Mouse (Mus musculus): ENCODE measurements around the gene Chst10. TPM values are rescaled to one million over a fixed set of nuclear protein-coding genes. Genes with fewer than 3 reads are reported as not detected.

Gene Chst10
- polyA plus RNA-seq, 1 experiment: 1.1 TPM

GRCm38 (mm10) chr1:38873911-38874310 is 24.1 kb downstream of the Chst10 start:
- no peaks in the 10 kb centered on the region for H3K36me3 ChIP-seq (replicated peaks; ENCODE audit: low read length)

DNA sequence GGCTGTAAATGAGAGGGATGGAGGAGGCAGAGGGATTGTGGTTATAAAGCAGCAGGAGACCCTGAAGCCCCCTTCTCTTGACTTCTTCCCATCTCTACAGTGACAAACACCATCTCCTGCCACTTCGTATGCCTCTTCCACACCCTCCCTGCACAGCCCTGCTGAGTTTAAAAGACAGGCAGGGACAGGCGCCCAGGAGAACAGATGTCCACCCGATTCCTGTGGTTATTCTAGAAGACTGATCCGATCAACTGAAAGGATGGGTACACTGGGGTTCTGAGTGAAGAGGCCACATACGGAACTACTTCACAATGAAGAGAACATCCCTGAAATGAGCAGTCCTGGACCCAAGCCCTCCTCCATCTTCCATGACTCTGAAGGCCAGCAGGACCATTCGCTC is 26.1 kb downstream of the Chst10 start:
- H3K4me1 ChIP-seq: no peaks in the 10 kb centered on the region
- H3K27me3 ChIP-seq (replicated peaks): peaks cover 30% of the 10 kb centered on the region
- TF ChIP-seq FLI1 (IDR thresholded peaks at IDR 0.05; ENCODE audit: low read length) (no peak), GATA1 (IDR thresholded peaks at IDR 0.05; ENCODE audit: borderline replicate concordance, low read length) (no peak)
- no peaks in the 10 kb centered on the region for H3K9me3 ChIP-seq
- H3K4me3 ChIP-seq (replicated peaks): no peak overlapping the region
- no peaks in the 10 kb centered on the region for H3K36me3 ChIP-seq (replicated peaks; ENCODE audit: low read length)

More at GRCm38 (mm10) chr1:38873911-38874310, 24.1 kb downstream of the Chst10 start:
- Histone ChIP-seq H3K27me3 (replicated peaks) (peaks cover 30% of the 10 kb centered on the region), H3K9me3 (no peaks in the 10 kb centered on the region), H3K4me3 (replicated peaks) (no peak overlapping the region), H3K4me1 (no peaks in the 10 kb centered on the region)
- no peak for TF ChIP-seq FLI1 (IDR thresholded peaks at IDR 0.05; ENCODE audit: low read length)
- TF ChIP-seq GATA1 (IDR thresholded peaks at IDR 0.05; ENCODE audit: borderline replicate concordance, low read length): no peak

DNA sequence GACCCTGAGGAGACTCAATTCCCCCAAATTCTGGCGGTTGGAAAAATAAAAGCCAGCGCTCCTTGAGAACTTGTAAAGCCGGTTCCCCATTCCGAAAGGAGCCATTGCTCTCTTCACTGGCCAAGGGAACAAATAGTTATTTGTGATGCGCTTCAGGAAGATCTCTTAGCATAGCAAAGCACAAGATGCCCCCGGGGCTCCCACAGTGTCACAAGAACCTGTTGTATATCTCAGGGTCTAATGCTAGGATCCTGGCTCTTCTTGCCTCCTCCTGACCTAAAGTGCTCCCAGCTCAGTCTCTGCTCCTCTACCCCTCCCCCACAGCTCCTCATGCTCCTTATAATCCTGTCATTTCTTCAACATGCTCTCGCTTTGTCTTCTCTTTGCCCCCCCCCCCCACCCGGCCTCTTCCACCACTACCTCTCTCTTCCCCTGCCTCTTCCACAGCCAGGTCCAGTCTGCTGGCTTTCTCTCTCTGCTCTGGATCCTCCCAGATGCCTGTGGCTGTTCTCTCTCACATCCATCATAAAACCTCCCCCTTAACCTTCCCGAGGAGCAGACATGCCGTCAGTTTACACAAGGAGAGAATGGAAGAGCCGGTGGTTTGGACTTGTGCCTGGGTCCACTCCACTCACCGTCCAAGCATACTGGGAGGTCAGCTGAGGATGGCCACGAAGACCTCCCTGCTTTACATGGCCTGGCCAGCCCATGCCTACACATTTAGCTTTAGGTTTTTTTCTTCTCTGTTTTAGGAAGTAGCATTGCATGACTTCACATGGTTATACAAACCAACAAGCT is 28.4 kb downstream of the Chst10 start:
- TF ChIP-seq FLI1 (IDR thresholded peaks at IDR 0.05; ENCODE audit: low read length) (no peak), GATA1 (IDR thresholded peaks at IDR 0.05; ENCODE audit: borderline replicate concordance, low read length) (no peak)
- Histone ChIP-seq H3K4me3 (replicated peaks) (no peak overlapping the region), H3K27me3 (replicated peaks) (peaks cover 26% of the 10 kb centered on the region), H3K36me3 (replicated peaks; ENCODE audit: low read length) (no peaks in the 10 kb centered on the region), H3K4me1 (no peaks in the 10 kb centered on the region), H3K9me3 (no peaks in the 10 kb centered on the region)

DNA sequence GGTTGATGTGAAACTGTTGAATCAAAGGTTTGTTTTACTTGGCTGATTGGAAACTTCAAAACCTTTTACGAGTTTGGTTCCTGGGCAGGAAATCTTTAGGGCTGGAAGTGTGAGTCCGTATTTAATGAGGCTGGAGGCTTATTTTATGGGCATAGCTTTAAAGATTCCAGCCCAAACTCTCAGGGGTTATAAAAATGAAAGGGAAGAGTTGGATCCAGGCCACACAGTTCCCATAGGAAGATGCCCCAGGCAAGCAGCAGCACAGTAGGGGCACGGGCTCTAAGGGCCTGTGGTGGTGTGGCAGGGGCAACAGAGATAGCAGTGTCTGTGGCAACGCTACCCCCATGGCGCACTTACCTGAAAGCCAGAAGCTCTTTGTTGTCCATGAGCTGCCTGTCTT is 31.7 kb downstream of the Chst10 start:
- Histone ChIP-seq H3K36me3 (replicated peaks; ENCODE audit: low read length) (no peaks in the 10 kb centered on the region), H3K4me3 (replicated peaks) (no peak overlapping the region), H3K27me3 (replicated peaks) (peaks cover 19% of the 10 kb centered on the region), H3K4me1 (no peaks in the 10 kb centered on the region), H3K9me3 (no peaks in the 10 kb centered on the region)
- TF ChIP-seq FLI1 (IDR thresholded peaks at IDR 0.05; ENCODE audit: low read length): no peak
- TF ChIP-seq GATA1 (IDR thresholded peaks at IDR 0.05; ENCODE audit: borderline replicate concordance, low read length): no peak

- no peak overlapping the region for H3K4me3 ChIP-seq (replicated peaks)
- no peaks in the 10 kb centered on the region for H3K4me1 ChIP-seq
- no peaks in the 10 kb centered on the region for H3K9me3 ChIP-seq
- no peak for TF ChIP-seq FLI1 (IDR thresholded peaks at IDR 0.05; ENCODE audit: low read length)
- no peak for TF ChIP-seq GATA1 (IDR thresholded peaks at IDR 0.05; ENCODE audit: borderline replicate concordance, low read length)
- H3K36me3 ChIP-seq (replicated peaks; ENCODE audit: low read length): no peaks in the 10 kb centered on the region
- peaks cover 15% of the 10 kb centered on the region for H3K27me3 ChIP-seq (replicated peaks)
Measured at GRCm38 (mm10) chr1:38864341-38864740, 33.6 kb downstream of the Chst10 start.

DNA sequence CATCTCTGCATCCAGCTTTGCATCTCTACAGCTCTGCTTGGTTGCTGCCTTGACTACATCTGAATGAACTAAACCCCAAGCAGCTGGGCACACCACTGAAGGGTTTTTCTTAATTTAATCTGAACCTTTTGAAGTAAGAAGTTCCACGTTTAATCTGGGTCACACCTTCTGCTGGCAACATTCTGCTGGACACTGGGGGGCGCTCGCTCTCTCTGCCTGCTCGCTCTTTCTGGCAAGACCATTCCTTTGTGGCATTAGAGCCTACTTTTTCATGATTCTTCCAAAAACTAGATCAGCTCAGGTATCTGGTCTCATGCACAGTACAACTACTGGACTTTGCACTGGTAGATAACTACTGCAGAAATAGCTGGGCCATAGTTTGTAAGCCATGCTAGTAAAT is 35.7 kb downstream of the Chst10 start:
- Histone ChIP-seq H3K4me3 (replicated peaks) (no peak overlapping the region), H3K4me1 (no peaks in the 10 kb centered on the region), H3K27me3 (replicated peaks) (peaks cover 13% of the 10 kb centered on the region), H3K9me3 (no peaks in the 10 kb centered on the region), H3K36me3 (replicated peaks; ENCODE audit: low read length) (no peaks in the 10 kb centered on the region)
- no peak for TF ChIP-seq FLI1 (IDR thresholded peaks at IDR 0.05; ENCODE audit: low read length)
- no peak for TF ChIP-seq GATA1 (IDR thresholded peaks at IDR 0.05; ENCODE audit: borderline replicate concordance, low read length)

- TF ChIP-seq FLI1 (IDR thresholded peaks at IDR 0.05; ENCODE audit: low read length) (no peak), GATA1 (IDR thresholded peaks at IDR 0.05; ENCODE audit: borderline replicate concordance, low read length) (no peak)
- H3K9me3 ChIP-seq: no peaks in the 10 kb centered on the region
- no peak overlapping the region for H3K4me3 ChIP-seq (replicated peaks)
- no peaks in the 10 kb centered on the region for H3K4me1 ChIP-seq
- no peaks in the 10 kb centered on the region for H3K36me3 ChIP-seq (replicated peaks; ENCODE audit: low read length)
- H3K27me3 ChIP-seq (replicated peaks): peaks cover 11% of the 10 kb centered on the region
Measured at GRCm38 (mm10) chr1:38860867-38861524, 37.0 kb downstream of the Chst10 start.

DNA sequence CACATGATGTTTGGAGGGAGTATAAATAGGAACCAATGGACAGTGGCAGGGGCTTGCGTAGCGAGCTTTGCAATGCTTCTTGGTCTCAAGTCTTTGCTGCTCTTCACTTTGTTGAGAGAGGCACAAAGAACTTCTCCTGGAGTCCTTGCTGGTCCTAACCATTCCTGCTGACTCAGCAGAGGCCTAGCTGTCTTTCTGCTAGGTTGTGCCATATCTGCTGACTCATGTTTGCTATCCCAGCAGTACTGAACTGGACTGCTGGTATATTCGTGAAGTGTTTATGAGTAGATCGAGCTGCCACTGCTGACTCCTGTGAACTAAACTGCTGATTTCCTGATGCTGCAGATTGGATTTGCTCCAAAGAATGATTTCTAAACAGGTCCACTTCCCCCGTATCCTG is 37.8 kb downstream of the Chst10 start:
- H3K4me3 ChIP-seq (replicated peaks): no peak overlapping the region
- H3K36me3 ChIP-seq (replicated peaks; ENCODE audit: low read length): no peaks in the 10 kb centered on the region
- no peak for TF ChIP-seq GATA1 (IDR thresholded peaks at IDR 0.05; ENCODE audit: borderline replicate concordance, low read length)
- TF ChIP-seq FLI1 (IDR thresholded peaks at IDR 0.05; ENCODE audit: low read length): no peak
- no peaks in the 10 kb centered on the region for H3K9me3 ChIP-seq
- H3K27me3 ChIP-seq (replicated peaks): peaks cover 11% of the 10 kb centered on the region
- no peaks in the 10 kb centered on the region for H3K4me1 ChIP-seq

DNA sequence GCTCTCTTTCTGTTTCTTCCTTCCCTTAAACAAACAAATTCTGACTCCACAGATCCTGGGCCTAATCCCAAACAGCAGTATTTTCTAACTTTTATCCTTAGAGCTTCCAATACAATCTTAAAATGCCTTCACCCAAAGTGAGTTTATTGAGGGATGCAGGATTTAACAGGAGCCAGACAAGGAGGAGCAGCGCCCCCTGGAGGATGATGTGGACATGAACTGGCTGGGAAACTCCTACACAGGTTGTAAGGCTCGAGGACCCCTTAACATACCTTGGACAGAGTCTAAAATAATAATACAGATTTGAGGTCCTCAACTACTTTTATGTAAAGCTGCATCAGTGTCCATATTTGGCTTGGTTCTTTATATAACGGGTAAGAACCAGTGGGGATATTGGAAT is 41.8 kb downstream of the Chst10 start:
- no peak overlapping the region for H3K4me3 ChIP-seq (replicated peaks)
- peaks cover 11% of the 10 kb centered on the region for H3K27me3 ChIP-seq (replicated peaks)
- no peaks in the 10 kb centered on the region for H3K36me3 ChIP-seq (replicated peaks; ENCODE audit: low read length)
- H3K4me1 ChIP-seq: no peaks in the 10 kb centered on the region
- TF ChIP-seq GATA1 (IDR thresholded peaks at IDR 0.05; ENCODE audit: borderline replicate concordance, low read length) (no peak), FLI1 (IDR thresholded peaks at IDR 0.05; ENCODE audit: low read length) (no peak)
- no peaks in the 10 kb centered on the region for H3K9me3 ChIP-seq

GRCm38 (mm10) chr1:38852250-38852649 is 45.7 kb downstream of the Chst10 start:
- no peak overlapping the region for H3K4me3 ChIP-seq (replicated peaks)
- no peak for TF ChIP-seq FLI1 (IDR thresholded peaks at IDR 0.05; ENCODE audit: low read length)
- no peak for TF ChIP-seq GATA1 (IDR thresholded peaks at IDR 0.05; ENCODE audit: borderline replicate concordance, low read length)
- no peaks in the 10 kb centered on the region for H3K4me1 ChIP-seq
- no peaks in the 10 kb centered on the region for H3K9me3 ChIP-seq
- peaks cover 16% of the 10 kb centered on the region for H3K27me3 ChIP-seq (replicated peaks)
- H3K36me3 ChIP-seq (replicated peaks; ENCODE audit: low read length): no peaks in the 10 kb centered on the region
